In genomic region chr12:116483581-116483980, GRCm38 (mm10) we compare ENCODE assay signal across 22 mouse cellular contexts. TPM values are rescaled to one million over a fixed set of nuclear protein-coding genes. Genes with fewer than 3 reads are reported as not detected.
DNase-seq lines count a peak whose midpoint lies in the region; ATAC-seq and TF ChIP-seq lines count a peak whose summit lies in the region.
"Had no signal": no experiment of that assay in that cellular context is flagged by ENCODE, and none has a peak within 500 bp of the region (broad histone marks: within the 10 kb centered on the region; RNA-seq: fewer than 3 reads in every experiment).

No protein-coding gene starts in this region.

- peak; percentile 19; the same call in 1 of the 2 replicates for ATAC-seq in intestine, embryonic 15.5 days
- ATAC-seq in intestine, postnatal 0 days, result no peak; the same call in 1 of the 2 replicates
- peak; percentile 29 for ATAC-seq in intestine, embryonic 16.5 days
- ATAC-seq in stomach, embryonic 14.5 days (ENCODE audit: insufficient number of reproducible peaks, insufficient read depth, low FRiP score, low read depth), result peak; percentile 79
- ATAC-seq: activated CD4-positive, CD25-positive, alpha-beta regulatory T cell, adult 4 months; forebrain, embryonic 14.5 days; Patski had no signal

- H3K4me1 ChIP-seq in intestine, embryonic 15.5 days (replicated peaks), result peaks cover 4% of the 10 kb centered on the region
- peaks cover 4% of the 10 kb centered on the region; the same call in 1 of the 2 replicates for H3K4me1 ChIP-seq in intestine, postnatal 0 days (replicated peaks; ENCODE audit: control insufficient read depth, insufficient read depth, low read length)
- H3K4me1 ChIP-seq in intestine, embryonic 16.5 days (ENCODE audit: control insufficient read depth, insufficient read depth, low read length), result peaks cover 7% of the 10 kb centered on the region
- peaks cover 6% of the 10 kb centered on the region; the same call in 1 of the 2 replicates for H3K4me1 ChIP-seq in stomach, embryonic 14.5 days (ENCODE audit: control insufficient read depth, insufficient read depth, low read length)

- H3K9ac ChIP-seq in intestine, embryonic 15.5 days, result no peak overlapping the region
- no peak overlapping the region for H3K9ac ChIP-seq in intestine, postnatal 0 days (ENCODE audit: low read depth, low read length)
- H3K9ac ChIP-seq in intestine, embryonic 16.5 days (ENCODE audit: low read depth, low read length), result no peak overlapping the region
- no peak overlapping the region for H3K9ac ChIP-seq in stomach, embryonic 14.5 days (replicated peaks; ENCODE audit: low read depth, low read length)
- H3K9ac ChIP-seq: embryonic facial prominence, embryonic 15.5 days; hindbrain, embryonic 14.5 days had no signal

- no peak for TF ChIP-seq CTCF in intestine, postnatal 0 days (IDR thresholded peaks at IDR 0.05; ENCODE audit: low read depth)

- no peaks in the 10 kb centered on the region for H3K36me3 ChIP-seq in intestine, embryonic 15.5 days
- H3K36me3 ChIP-seq in intestine, postnatal 0 days (ENCODE audit: control insufficient read depth, insufficient read depth), result no peaks in the 10 kb centered on the region
- H3K36me3 ChIP-seq in intestine, embryonic 16.5 days (ENCODE audit: control insufficient read depth, insufficient read depth, low read length), result no peaks in the 10 kb centered on the region
- H3K36me3 ChIP-seq in stomach, embryonic 14.5 days (ENCODE audit: control insufficient read depth, insufficient read depth, low read length), result no peaks in the 10 kb centered on the region
- H3K36me3 ChIP-seq: embryonic facial prominence, embryonic 15.5 days; forebrain, embryonic 10.5 days; hindbrain, embryonic 10.5 days had no signal

- no peak overlapping the region; the same call in 1 of the 2 replicates for H3K27ac ChIP-seq in intestine, embryonic 15.5 days
- no peak overlapping the region for H3K27ac ChIP-seq in intestine, postnatal 0 days (ENCODE audit: low read depth, low read length)
- no peak overlapping the region for H3K27ac ChIP-seq in intestine, embryonic 16.5 days (ENCODE audit: low read length)
- H3K27ac ChIP-seq in stomach, embryonic 14.5 days (ENCODE audit: low read length), result peak overlapping the region; percentile 41; the same call in 1 of the 2 replicates
- H3K27ac ChIP-seq: embryonic facial prominence, embryonic 15.5 days; forebrain, embryonic 10.5 days; gastrocnemius, adult 2 months; hindbrain, embryonic 10.5 days; hindbrain, embryonic 14.5 days had no signal

- peak; percentile 48 for DNase-seq in yolk sac, embryonic 10.5 days (ENCODE audit: low spot score)
- DNase-seq in spleen, adult 12 weeks (ENCODE audit: low spot score), result no peak
- DNase-seq: adrenal gland, adult 2 months; adrenal gland, postnatal 25 days; cerebellum, adult 18-20 months; cerebellum, adult 9-11 months; cerebellum, postnatal 36 days; gastrocnemius, adult 2 months; gastrocnemius, postnatal 25 days; heart, postnatal 14 days had no signal

- 0 out of 2 replicates have a peak, but pooled peaks cover 12% of the 10 kb centered on the region for H3K27me3 ChIP-seq in intestine, embryonic 15.5 days (replicated peaks)
- peaks cover 12% of the 10 kb centered on the region; the same call in 1 of the 2 replicates for H3K27me3 ChIP-seq in intestine, postnatal 0 days (replicated peaks; ENCODE audit: control insufficient read depth, insufficient read depth, low read length)
- peaks cover 10% of the 10 kb centered on the region for H3K27me3 ChIP-seq in intestine, embryonic 16.5 days (replicated peaks; ENCODE audit: control insufficient read depth, insufficient read depth, low read length)
- H3K27me3 ChIP-seq in stomach, embryonic 14.5 days (ENCODE audit: control insufficient read depth, insufficient read depth, low read length), result no peaks in the 10 kb centered on the region; the same call in 1 of the 2 replicates

- H3K9me3 ChIP-seq in intestine, embryonic 15.5 days, result no peaks in the 10 kb centered on the region
- H3K9me3 ChIP-seq in intestine, postnatal 0 days (ENCODE audit: control insufficient read depth), result no peaks in the 10 kb centered on the region
- no peaks in the 10 kb centered on the region for H3K9me3 ChIP-seq in intestine, embryonic 16.5 days (ENCODE audit: control insufficient read depth, low read length)
- no peaks in the 10 kb centered on the region for H3K9me3 ChIP-seq in stomach, embryonic 14.5 days (ENCODE audit: control insufficient read depth, low read depth, low read length)
- H3K9me3 ChIP-seq: embryonic facial prominence, embryonic 15.5 days; forebrain, embryonic 10.5 days; hindbrain, embryonic 10.5 days had no signal

- WGBS in intestine, embryonic 15.5 days, result 30% methylated on average over 2 of the region's 2 CpGs
- WGBS in intestine, postnatal 0 days, result 24% methylated on average over 2 of the region's 2 CpGs
- WGBS in intestine, embryonic 16.5 days, result 17% methylated on average over 2 of the region's 2 CpGs
- WGBS in stomach, embryonic 14.5 days, result 27% methylated on average over 2 of the region's 2 CpGs

- H3K4me3 ChIP-seq in intestine, embryonic 15.5 days (replicated peaks), result no peak overlapping the region
- no peak overlapping the region for H3K4me3 ChIP-seq in intestine, postnatal 0 days (ENCODE audit: low read depth, low read length)
- H3K4me3 ChIP-seq in intestine, embryonic 16.5 days (ENCODE audit: low read length), result no peak overlapping the region
- H3K4me3 ChIP-seq in stomach, embryonic 14.5 days (ENCODE audit: low read depth, low read length), result no peak overlapping the region
- H3K4me3 ChIP-seq: embryonic facial prominence, embryonic 15.5 days; erythroblast, embryonic 14.5 days; forebrain, embryonic 10.5 days; gastrocnemius, adult 2 months; hindbrain, embryonic 10.5 days had no signal

- H3K4me2 ChIP-seq in intestine, embryonic 15.5 days (replicated peaks), result no peak overlapping the region
- no peak overlapping the region for H3K4me2 ChIP-seq in intestine, postnatal 0 days (replicated peaks; ENCODE audit: low read depth)
- H3K4me2 ChIP-seq in intestine, embryonic 16.5 days (ENCODE audit: low read depth, low read length), result no peak overlapping the region
- H3K4me2 ChIP-seq in stomach, embryonic 14.5 days (replicated peaks; ENCODE audit: low read depth, low read length), result no peak overlapping the region
- H3K4me2 ChIP-seq: embryonic facial prominence, embryonic 15.5 days; hindbrain, embryonic 14.5 days had no signal

RNA-seq across cellular contexts. Expression of gene Ptprn2, which starts 1.9 kb away (rescaled TPM):
- 1.9 and 3.6 TPM in 2 replicates for polyA plus RNA-seq in intestine, embryonic 15.5 days (2015; fragmentation: Nextera tagmentation; extraction: Ambion mirVana)
- 1.2 and 1.3 TPM in 2 replicates for polyA plus RNA-seq in intestine, postnatal 0 days (2015; fragmentation: Nextera tagmentation; extraction: Ambion mirVana)
- polyA plus RNA-seq in intestine, embryonic 16.5 days (2015; fragmentation: Nextera tagmentation; extraction: Ambion mirVana), result 1.8 and 1.9 TPM in 2 replicates
- 2.2 and 3.3 TPM in 2 replicates for polyA plus RNA-seq in stomach, embryonic 14.5 days (2014; fragmentation: Nextera tagmentation; extraction: Ambion mirVana)
- polyA plus RNA-seq: activated CD4-positive, CD25-positive, alpha-beta regulatory T cell, adult 4 months; Patski had no signal
